Mouse (Mus musculus) lung, embryonic 15.5 days (tissue): Measurements from ENCODE around the gene Gtf3c5. TPM values are rescaled to one million over a fixed set of nuclear protein-coding genes. Genes with fewer than 3 reads are reported as not detected.

Experiments used
- ATAC-seq: fragments of 200-750 bp; cut with Nextera tagmentation; 2 replicates; pipeline ENCODE4 v1.8.0; 2017; ENCODE audit warnings: moderate number of reproducible peaks, borderline replicate concordance; ENCODE audit not compliant: low FRiP score, low TSS enrichment; ENCODE audit errors: extremely low read depth
- H3K27ac ChIP-seq: fragments of 300-500 bp; sonication (generic); 2 replicates; pipeline ENCODE4 v1.5.1; 2015; ENCODE audit warnings: moderate library complexity, mild to moderate bottlenecking, inconsistent platforms
- H3K27me3 ChIP-seq: fragments of 300-500 bp; sonication (generic); 2 replicates; pipeline ENCODE4 v1.6.1; 2015; ENCODE audit warnings: inconsistent platforms
- H3K36me3 ChIP-seq: fragments of 300-500 bp; sonication (generic); 2 replicates; pipeline ENCODE4 v1.6.1; 2015; ENCODE audit warnings: inconsistent platforms
- H3K4me1 ChIP-seq: fragments of 300-500 bp; sonication (generic); 2 replicates; pipeline ENCODE4 v1.6.1; 2015; ENCODE audit warnings: inconsistent platforms
- H3K4me2 ChIP-seq: fragments of 300-500 bp; sonication (generic); 2 replicates; pipeline ENCODE4 v1.6.1; 2015; ENCODE audit warnings: inconsistent platforms, mild to moderate bottlenecking, moderate library complexity
- H3K4me3 ChIP-seq: fragments of 300-500 bp; sonication (generic); 2 replicates; pipeline ENCODE4 v1.5.1; 2015; ENCODE audit warnings: mild to moderate bottlenecking, inconsistent platforms
- H3K9ac ChIP-seq: fragments of 300-500 bp; sonication (generic); 2 replicates; pipeline ENCODE4 v1.6.1; 2015; ENCODE audit warnings: inconsistent platforms
- H3K9me3 ChIP-seq: fragments of 300-500 bp; sonication (generic); 2 replicates; pipeline ENCODE4 v1.6.1; 2016; ENCODE audit warnings: inconsistent platforms
- WGBS: fragments of 180-500 bp; shearing (Covaris S2); methylation state at CpG from one replicate; pipeline ENCODE4 v1.1.7; 2015; 5-methylcytosine and 5-hydroxymethylcytosine counted together
- microRNA-seq: library from miRNA; unstranded; fragments of <30 nt; microRNA quantifications from one replicate; pipeline ENCODE4, GENCODE M21; 2016
- polyA plus RNA-seq: library from polyadenylated mRNA; unstranded; fragments of >200 nt; fragmentation: Nextera tagmentation; extraction: Ambion mirVana; gene quantifications from 2 replicates; pipeline ENCODE4 v1.2.1, GENCODE M21; 2015

Gene Gtf3c5
- polyA plus RNA-seq, 1 experiment from 2014 or later = 46.7 TPM

DNA sequence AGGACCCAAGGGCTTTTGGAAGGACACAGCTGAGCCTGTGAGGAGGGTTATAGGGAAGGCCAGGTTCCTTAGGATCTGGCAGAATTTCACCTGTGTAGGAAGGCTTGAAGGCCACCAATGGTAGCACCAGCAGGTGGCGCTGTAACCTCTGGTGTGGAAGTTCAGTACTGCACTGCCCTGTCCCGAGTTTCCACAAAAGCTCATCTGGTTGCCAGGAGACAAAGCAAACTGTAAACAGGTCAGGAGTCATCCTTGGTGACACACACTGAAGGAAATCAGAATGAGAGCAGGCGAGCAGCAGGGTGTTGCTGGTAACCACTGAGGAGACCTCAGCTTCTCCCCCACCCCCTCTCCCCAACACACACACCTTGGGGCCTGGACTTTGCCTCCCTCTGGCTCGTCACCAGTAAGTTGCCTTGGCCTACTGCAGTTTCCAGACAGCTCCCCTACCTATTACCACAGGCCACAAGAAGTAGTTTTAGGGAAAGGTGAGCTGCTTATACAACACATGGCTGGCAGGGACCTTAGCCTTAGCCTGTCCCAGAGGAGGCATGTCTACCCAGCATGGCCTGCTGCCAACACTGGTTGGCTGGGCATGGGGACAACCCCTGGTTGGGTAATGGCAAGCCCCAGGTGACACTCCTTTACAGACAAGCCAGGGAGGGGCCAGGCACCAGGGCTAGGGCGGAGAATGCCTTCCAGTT is 66.2 kb downstream of the Gtf3c5 start:
- 41% methylated on average over 5 of the region's 5 CpGs for WGBS

More for the DNA sequence above, 66.2 kb downstream of the Gtf3c5 start:
- Histone ChIP-seq H3K36me3 (no peaks in the 10 kb centered on the region), H3K9me3 (no peaks in the 10 kb centered on the region), H3K4me3 (no peak overlapping the region), H3K4me1 (peaks cover 19% of the 10 kb centered on the region), H3K27me3 (no peaks in the 10 kb centered on the region), H3K4me2 (no peak overlapping the region), H3K27ac (no peak overlapping the region), H3K9ac (no peak overlapping the region)
- no peak for ATAC-seq

Small RNA genes lying within 50 kb of the gene (microRNA-seq; reads per million reads assigned to microRNA genes)
- not detected for gene Gm22824

Other genes starting within 250 kb of the Gtf3c5 start
- gene Ppp1r26, start 137.0 kb downstream of the Gtf3c5 start, polyA plus RNA-seq = 5.2 and 6.0 TPM in 2 replicates
- 1.7 and 1.9 TPM in 2 replicates for gene 1700007K13Rik, start 117.4 kb downstream of the Gtf3c5 start, polyA plus RNA-seq
- gene Mrps2, start 115.7 kb downstream of the Gtf3c5 start, polyA plus RNA-seq = 53.0 and 53.7 TPM in 2 replicates
- gene Gbgt1, start 86.9 kb downstream of the Gtf3c5 start, polyA plus RNA-seq = 0.98 and 1.8 TPM in 2 replicates
- 2.2 and 3.5 TPM in 2 replicates for gene Gm10134, start 77.7 kb downstream of the Gtf3c5 start, polyA plus RNA-seq
- gene Ralgds, start 70.6 kb downstream of the Gtf3c5 start, polyA plus RNA-seq = 30.9 and 31.7 TPM in 2 replicates
- 1.9 TPM in 1 of 2 replicates, not detected in the other for gene Cel, start 20.3 kb downstream of the Gtf3c5 start, polyA plus RNA-seq
- gene Gfi1b, start 38.2 kb upstream of the Gtf3c5 start, polyA plus RNA-seq = 0.49 and 1.0 TPM in 2 replicates
- gene Tsc1, start 57.5 kb upstream of the Gtf3c5 start, polyA plus RNA-seq = 17.8 and 20.6 TPM in 2 replicates
- 3.5 and 4.0 TPM in 2 replicates for gene Spaca9, start 116.0 kb upstream of the Gtf3c5 start, polyA plus RNA-seq
- gene Ak8, start 116.4 kb upstream of the Gtf3c5 start, polyA plus RNA-seq = 1.7 and 1.9 TPM in 2 replicates